Mouse (Mus musculus) cerebral cortex, adult 2 months (tissue): ENCODE measurements around the gene Saysd1.

Experiments used
- WGBS: fragments of 180-500 bp; shearing (Covaris S2); methylation state at CpG from one replicate; pipeline ENCODE4 v1.1.7; 2018; 5-methylcytosine and 5-hydroxymethylcytosine counted together

The Saysd1 gene

GRCm38 (mm10) chr14:20032016-20032737 lies 106.2 kb downstream of the Saysd1 start:
- WGBS: 88% methylated on average over 19 of the region's 19 CpGs

GRCm38 (mm10) chr14:20029606-20030005 lies 108.7 kb downstream of the Saysd1 start:
- 70% methylated on average over 3 of the region's 3 CpGs for WGBS

GRCm38 (mm10) chr14:20027475-20027874 lies 110.9 kb downstream of the Saysd1 start:
- WGBS: 96% methylated on average over 7 of the region's 7 CpGs
